Mouse (Mus musculus): ENCODE results near the gene Chrna9. TPM values are rescaled to one million over a fixed set of nuclear protein-coding genes. Genes with fewer than 3 reads are reported as not detected.

Chrna9 gene
- polyA plus RNA-seq, 1 experiment from 2014 or later, result 0.40 TPM

GRCm38 (mm10) chr5:65941145-65941544, 6.4 kb downstream of the Chrna9 start:
- no peak for ATAC-seq (ENCODE audit: insufficient number of reproducible peaks, insufficient read depth, low FRiP score, low TSS enrichment, low read depth)
- no peaks in the 10 kb centered on the region for H3K4me1 ChIP-seq (replicated peaks)
- no peaks in the 10 kb centered on the region for H3K36me3 ChIP-seq
- WGBS, result 57% methylated on average over 4 of the region's 4 CpGs
- H3K27ac ChIP-seq, result no peak overlapping the region
- H3K4me3 ChIP-seq (replicated peaks), result no peak overlapping the region
- H3K9me3 ChIP-seq, result no peaks in the 10 kb centered on the region
- no peaks in the 10 kb centered on the region for H3K27me3 ChIP-seq
- no peak overlapping the region for H3K9ac ChIP-seq (replicated peaks)
- H3K4me2 ChIP-seq, result no peak overlapping the region

- no peak for ATAC-seq (ENCODE audit: insufficient number of reproducible peaks, insufficient read depth, low FRiP score, low TSS enrichment, low read depth)
- Histone ChIP-seq H3K9me3 (no peaks in the 10 kb centered on the region), H3K9ac (replicated peaks) (no peak overlapping the region), H3K4me2 (no peak overlapping the region), H3K4me3 (replicated peaks) (no peak overlapping the region), H3K36me3 (no peaks in the 10 kb centered on the region), H3K4me1 (replicated peaks) (peaks cover 7% of the 10 kb centered on the region; the same call in 1 of the 2 replicates), H3K27me3 (no peaks in the 10 kb centered on the region), H3K27ac (no peak overlapping the region)
- 57% methylated on average over 3 of the region's 3 CpGs for WGBS
Measured at GRCm38 (mm10) chr5:65949822-65950221, 15.1 kb downstream of the Chrna9 start.

GRCm38 (mm10) chr5:65950236-65950635, 15.5 kb downstream of the Chrna9 start:
- no peaks in the 10 kb centered on the region for H3K36me3 ChIP-seq
- H3K4me1 ChIP-seq (replicated peaks), result peaks cover 9% of the 10 kb centered on the region; the same call in 1 of the 2 replicates
- ATAC-seq (ENCODE audit: insufficient number of reproducible peaks, insufficient read depth, low FRiP score, low TSS enrichment, low read depth), result peak; percentile 68; the same call in 1 of the 2 replicates
- no peaks in the 10 kb centered on the region for H3K27me3 ChIP-seq
- peak overlapping the region; percentile 66 for H3K27ac ChIP-seq
- WGBS, result 39% methylated on average over 6 of the region's 6 CpGs
- H3K9ac ChIP-seq (replicated peaks), result no peak overlapping the region
- peak overlapping the region; percentile 17; the same call in 1 of the 2 replicates for H3K4me2 ChIP-seq
- no peaks in the 10 kb centered on the region for H3K9me3 ChIP-seq
- no peak overlapping the region for H3K4me3 ChIP-seq (replicated peaks)

GRCm38 (mm10) chr5:65950679-65951512, 16.2 kb downstream of the Chrna9 start:
- Histone ChIP-seq H3K27ac (peak overlapping the region; percentile 66), H3K4me2 (peak overlapping the region; percentile 17; the same call in 1 of the 2 replicates), H3K9me3 (no peaks in the 10 kb centered on the region), H3K4me3 (replicated peaks) (no peak overlapping the region), H3K27me3 (no peaks in the 10 kb centered on the region), H3K36me3 (no peaks in the 10 kb centered on the region), H3K4me1 (replicated peaks) (peaks cover 11% of the 10 kb centered on the region; the same call in 1 of the 2 replicates), H3K9ac (replicated peaks) (no peak overlapping the region; the same call in 1 of the 2 replicates)
- 58% methylated on average over 18 of the region's 18 CpGs for WGBS
- no peak for ATAC-seq (ENCODE audit: insufficient number of reproducible peaks, insufficient read depth, low FRiP score, low TSS enrichment, low read depth)

- Histone ChIP-seq H3K4me2 (no peak overlapping the region), H3K4me3 (replicated peaks) (no peak overlapping the region), H3K27ac (no peak overlapping the region), H3K27me3 (no peaks in the 10 kb centered on the region), H3K4me1 (replicated peaks) (peaks cover 11% of the 10 kb centered on the region; the same call in 1 of the 2 replicates), H3K9me3 (no peaks in the 10 kb centered on the region), H3K9ac (replicated peaks) (no peak overlapping the region), H3K36me3 (no peaks in the 10 kb centered on the region)
- ATAC-seq (ENCODE audit: insufficient number of reproducible peaks, insufficient read depth, low FRiP score, low TSS enrichment, low read depth), result no peak
- WGBS, result 71% methylated on average over 4 of the region's 4 CpGs
Measured at GRCm38 (mm10) chr5:65951513-65951909, 16.8 kb downstream of the Chrna9 start.

- Histone ChIP-seq H3K4me1 (replicated peaks) (peaks cover 11% of the 10 kb centered on the region; the same call in 1 of the 2 replicates), H3K4me2 (no peak overlapping the region), H3K36me3 (no peaks in the 10 kb centered on the region), H3K27ac (0 out of 2 replicates have a peak overlapping the region, but pooled peaks have one; percentile 8), H3K9ac (replicated peaks) (no peak overlapping the region), H3K4me3 (replicated peaks) (no peak overlapping the region), H3K27me3 (no peaks in the 10 kb centered on the region), H3K9me3 (no peaks in the 10 kb centered on the region)
- 92% methylated on average over 16 of the region's 16 CpGs for WGBS
- no peak for ATAC-seq (ENCODE audit: insufficient number of reproducible peaks, insufficient read depth, low FRiP score, low TSS enrichment, low read depth)
Measured at GRCm38 (mm10) chr5:65954130-65955080, 19.7 kb downstream of the Chrna9 start.

GRCm38 (mm10) chr5:65955343-65956143, 20.8 kb downstream of the Chrna9 start:
- peak overlapping the region; percentile 50 for H3K4me2 ChIP-seq
- no peaks in the 10 kb centered on the region for H3K27me3 ChIP-seq
- WGBS, result 37% methylated on average over 23 of the region's 23 CpGs
- H3K4me3 ChIP-seq (replicated peaks), result peak overlapping the region; percentile 36
- H3K27ac ChIP-seq, result peak overlapping the region; percentile 64; the same call in 1 of the 2 replicates
- no peaks in the 10 kb centered on the region for H3K36me3 ChIP-seq
- no peak overlapping the region for H3K9ac ChIP-seq (replicated peaks)
- no peaks in the 10 kb centered on the region for H3K9me3 ChIP-seq
- peaks cover 8% of the 10 kb centered on the region; the same call in 1 of the 2 replicates for H3K4me1 ChIP-seq (replicated peaks)
- ATAC-seq (ENCODE audit: insufficient number of reproducible peaks, insufficient read depth, low FRiP score, low TSS enrichment, low read depth), result peak; percentile 26; the same call in 1 of the 2 replicates

GRCm38 (mm10) chr5:65956144-65957008, 21.7 kb downstream of the Chrna9 start:
- H3K4me1 ChIP-seq (replicated peaks), result peaks cover 5% of the 10 kb centered on the region; the same call in 1 of the 2 replicates
- no peaks in the 10 kb centered on the region for H3K9me3 ChIP-seq
- no peak for ATAC-seq (ENCODE audit: insufficient number of reproducible peaks, insufficient read depth, low FRiP score, low TSS enrichment, low read depth)
- H3K4me3 ChIP-seq (replicated peaks), result peak overlapping the region; percentile 36
- peak overlapping the region; percentile 50 for H3K4me2 ChIP-seq
- 78% methylated on average over 9 of the region's 9 CpGs for WGBS
- no peak overlapping the region for H3K9ac ChIP-seq (replicated peaks)
- 0 out of 2 replicates have a peak overlapping the region, but pooled peaks have one; percentile 35 for H3K27ac ChIP-seq
- H3K27me3 ChIP-seq, result no peaks in the 10 kb centered on the region
- no peaks in the 10 kb centered on the region for H3K36me3 ChIP-seq

GRCm38 (mm10) chr5:65958597-65958996, 23.9 kb downstream of the Chrna9 start:
- no peak for ATAC-seq (ENCODE audit: insufficient number of reproducible peaks, insufficient read depth, low FRiP score, low TSS enrichment, low read depth)
- Histone ChIP-seq H3K4me2 (no peak overlapping the region), H3K36me3 (no peaks in the 10 kb centered on the region), H3K4me1 (replicated peaks) (peaks cover 5% of the 10 kb centered on the region; the same call in 1 of the 2 replicates), H3K9ac (replicated peaks) (no peak overlapping the region), H3K27me3 (no peaks in the 10 kb centered on the region), H3K4me3 (replicated peaks) (no peak overlapping the region), H3K9me3 (no peaks in the 10 kb centered on the region), H3K27ac (no peak overlapping the region)
- WGBS, result 6% methylated on average over 4 of the region's 4 CpGs
